Mouse (Mus musculus): ENCODE measurements around the gene Slc35b2. TPM values are rescaled to one million over a fixed set of nuclear protein-coding genes. Genes with fewer than 3 reads are reported as not detected.

Slc35b2 gene
- polyA plus RNA-seq, 1 experiment: 28.2 TPM

DNA sequence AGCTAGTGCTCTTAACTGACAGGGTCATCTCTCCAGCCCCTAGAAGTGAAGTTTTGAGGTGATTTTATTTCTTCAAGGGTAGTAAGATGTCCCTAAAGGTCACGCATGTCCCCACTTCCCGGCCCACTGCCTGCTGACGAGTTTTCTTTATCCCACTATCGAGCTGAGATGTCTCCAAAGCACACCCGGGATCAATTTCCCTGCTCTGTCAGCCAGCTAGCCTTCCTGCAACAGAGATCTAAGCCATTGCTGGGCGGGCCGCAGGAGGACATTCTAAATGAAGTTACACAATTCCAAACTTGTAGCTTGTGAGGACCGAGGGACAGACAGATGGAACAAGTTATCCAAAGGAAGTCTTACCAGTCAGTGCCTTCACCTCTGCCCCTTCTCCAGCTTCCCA is 36.6 kb downstream of the Slc35b2 start:
- H3K27ac ChIP-seq (ENCODE audit: insufficient read depth, low read length): peak overlapping the region; percentile 87
- H3K9ac ChIP-seq (ENCODE audit: low read depth, poor library complexity, severe bottlenecking): peak overlapping the region; percentile 76
- peak overlapping the region; percentile 63 for H3K4me3 ChIP-seq (ENCODE audit: low read depth, low read length)
- no peak for TF ChIP-seq POLR2A (IDR thresholded peaks at IDR 0.05; ENCODE audit: insufficient read depth, low read length)
- TF ChIP-seq CTCF (IDR thresholded peaks at IDR 0.05; ENCODE audit: low read depth, low read length): no peak
- TF ChIP-seq EP300 (IDR thresholded peaks at IDR 0.05; ENCODE audit: insufficient read depth, low read depth, low read length): no peak
- no peaks in the 10 kb centered on the region for H3K36me3 ChIP-seq (ENCODE audit: control insufficient read depth, insufficient read depth, low read length, poor library complexity, severe bottlenecking)
- peaks cover 2% of the 10 kb centered on the region for H3K4me1 ChIP-seq (ENCODE audit: control insufficient read depth, insufficient read depth, low read length)
- H3K9me3 ChIP-seq (replicated peaks; ENCODE audit: control insufficient read depth, insufficient read depth, low read length, poor library complexity, severe bottlenecking): no peaks in the 10 kb centered on the region
- no peaks in the 10 kb centered on the region for H3K27me3 ChIP-seq (ENCODE audit: control insufficient read depth, insufficient read depth, low read length, poor library complexity, severe bottlenecking)

- Histone ChIP-seq H3K9me3 (replicated peaks; ENCODE audit: control insufficient read depth, insufficient read depth, low read length, poor library complexity, severe bottlenecking) (no peaks in the 10 kb centered on the region), H3K4me3 (ENCODE audit: low read depth, low read length) (peak overlapping the region; percentile 63), H3K27ac (ENCODE audit: insufficient read depth, low read length) (peak overlapping the region; percentile 87), H3K27me3 (ENCODE audit: control insufficient read depth, insufficient read depth, low read length, poor library complexity, severe bottlenecking) (no peaks in the 10 kb centered on the region), H3K4me1 (ENCODE audit: control insufficient read depth, insufficient read depth, low read length) (peaks cover 2% of the 10 kb centered on the region), H3K36me3 (ENCODE audit: control insufficient read depth, insufficient read depth, low read length, poor library complexity, severe bottlenecking) (no peaks in the 10 kb centered on the region), H3K9ac (ENCODE audit: low read depth, poor library complexity, severe bottlenecking) (peak overlapping the region; percentile 76)
- TF ChIP-seq POLR2A (IDR thresholded peaks at IDR 0.05; ENCODE audit: insufficient read depth, low read length) (no peak), CTCF (IDR thresholded peaks at IDR 0.05; ENCODE audit: low read depth, low read length) (no peak), EP300 (IDR thresholded peaks at IDR 0.05; ENCODE audit: insufficient read depth, low read depth, low read length) (no peak)
Measured at GRCm38 (mm10) chr17:45601325-45601724, 37.7 kb downstream of the Slc35b2 start.

DNA sequence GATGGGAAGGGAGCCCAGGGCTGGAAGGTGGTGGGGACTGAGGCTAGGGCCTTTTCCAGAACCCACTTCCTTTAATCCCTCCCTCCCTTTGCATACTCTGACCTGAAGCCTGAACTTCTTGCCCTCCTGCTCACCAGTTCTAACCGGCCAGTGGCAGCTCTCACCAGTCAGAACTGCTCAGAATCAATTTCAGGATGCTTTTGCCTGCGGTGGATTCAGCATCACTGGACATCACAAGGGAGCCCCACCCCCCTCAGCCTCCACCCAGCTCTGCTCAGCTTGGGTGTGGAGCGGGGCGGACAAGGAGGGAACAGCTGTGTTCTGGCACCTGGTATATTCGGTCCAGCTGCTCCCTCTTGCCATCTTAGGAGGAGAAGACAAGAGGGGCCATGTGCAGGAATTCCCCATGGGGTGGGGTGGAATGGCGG is 38.2 kb downstream of the Slc35b2 start, which contains the start of gene Mymx:
Mymx (minus strand) TSS at position 226 of the 428 bp plus-strand sequence.
- Histone ChIP-seq H3K4me1 (ENCODE audit: control insufficient read depth, insufficient read depth, low read length) (peaks cover 2% of the 10 kb centered on the region), H3K9me3 (replicated peaks; ENCODE audit: control insufficient read depth, insufficient read depth, low read length, poor library complexity, severe bottlenecking) (no peaks in the 10 kb centered on the region), H3K9ac (ENCODE audit: low read depth, poor library complexity, severe bottlenecking) (peak within 1 kb of the TSS; percentile 76), H3K4me3 (ENCODE audit: low read depth, low read length) (peak within 1 kb of the TSS; percentile 63), H3K27ac (ENCODE audit: insufficient read depth, low read length) (peak within 1 kb of the TSS; percentile 96), H3K27me3 (ENCODE audit: control insufficient read depth, insufficient read depth, low read length, poor library complexity, severe bottlenecking) (no peaks in the 10 kb centered on the region), H3K36me3 (ENCODE audit: control insufficient read depth, insufficient read depth, low read length, poor library complexity, severe bottlenecking) (no peaks in the 10 kb centered on the region)
- TF ChIP-seq EP300 (IDR thresholded peaks at IDR 0.05; ENCODE audit: insufficient read depth, low read depth, low read length): peak; percentile 100
- TF ChIP-seq CTCF (IDR thresholded peaks at IDR 0.05; ENCODE audit: low read depth, low read length): no peak
- TF ChIP-seq POLR2A (IDR thresholded peaks at IDR 0.05; ENCODE audit: insufficient read depth, low read length): no peak

DNA sequence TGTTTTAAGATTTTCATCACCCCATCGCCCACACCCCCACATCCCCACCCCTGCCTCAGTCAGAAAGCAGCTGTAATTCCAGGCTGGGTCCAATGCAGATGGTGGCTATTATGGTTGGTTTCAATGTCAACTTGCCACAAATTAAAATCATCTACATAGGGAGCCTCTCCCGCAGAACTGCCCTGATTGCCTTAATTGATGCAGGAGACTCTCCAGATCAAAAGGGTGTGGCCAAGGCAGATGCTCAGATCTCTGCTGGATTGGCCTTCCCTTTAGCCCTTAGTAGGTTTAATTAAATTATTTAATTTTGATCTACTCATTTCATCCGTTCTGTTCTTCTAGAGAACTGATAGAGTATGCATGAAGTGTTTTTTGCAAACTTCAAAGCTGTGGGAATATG is 39.3 kb downstream of the Slc35b2 start:
- peak overlapping the region; percentile 7; the same call in 1 of the 2 replicates for H3K9ac ChIP-seq (ENCODE audit: low read depth, poor library complexity, severe bottlenecking)
- no peaks in the 10 kb centered on the region for H3K9me3 ChIP-seq (replicated peaks; ENCODE audit: control insufficient read depth, insufficient read depth, low read length, poor library complexity, severe bottlenecking)
- TF ChIP-seq EP300 (IDR thresholded peaks at IDR 0.05; ENCODE audit: insufficient read depth, low read depth, low read length) (no peak), POLR2A (IDR thresholded peaks at IDR 0.05; ENCODE audit: insufficient read depth, low read length) (no peak), CTCF (IDR thresholded peaks at IDR 0.05; ENCODE audit: low read depth, low read length) (no peak)
- peaks cover 2% of the 10 kb centered on the region for H3K4me1 ChIP-seq (ENCODE audit: control insufficient read depth, insufficient read depth, low read length)
- no peaks in the 10 kb centered on the region for H3K27me3 ChIP-seq (ENCODE audit: control insufficient read depth, insufficient read depth, low read length, poor library complexity, severe bottlenecking)
- H3K36me3 ChIP-seq (ENCODE audit: control insufficient read depth, insufficient read depth, low read length, poor library complexity, severe bottlenecking): no peaks in the 10 kb centered on the region
- H3K27ac ChIP-seq (ENCODE audit: insufficient read depth, low read length): no peak overlapping the region
- H3K4me3 ChIP-seq (ENCODE audit: low read depth, low read length): no peak overlapping the region

DNA sequence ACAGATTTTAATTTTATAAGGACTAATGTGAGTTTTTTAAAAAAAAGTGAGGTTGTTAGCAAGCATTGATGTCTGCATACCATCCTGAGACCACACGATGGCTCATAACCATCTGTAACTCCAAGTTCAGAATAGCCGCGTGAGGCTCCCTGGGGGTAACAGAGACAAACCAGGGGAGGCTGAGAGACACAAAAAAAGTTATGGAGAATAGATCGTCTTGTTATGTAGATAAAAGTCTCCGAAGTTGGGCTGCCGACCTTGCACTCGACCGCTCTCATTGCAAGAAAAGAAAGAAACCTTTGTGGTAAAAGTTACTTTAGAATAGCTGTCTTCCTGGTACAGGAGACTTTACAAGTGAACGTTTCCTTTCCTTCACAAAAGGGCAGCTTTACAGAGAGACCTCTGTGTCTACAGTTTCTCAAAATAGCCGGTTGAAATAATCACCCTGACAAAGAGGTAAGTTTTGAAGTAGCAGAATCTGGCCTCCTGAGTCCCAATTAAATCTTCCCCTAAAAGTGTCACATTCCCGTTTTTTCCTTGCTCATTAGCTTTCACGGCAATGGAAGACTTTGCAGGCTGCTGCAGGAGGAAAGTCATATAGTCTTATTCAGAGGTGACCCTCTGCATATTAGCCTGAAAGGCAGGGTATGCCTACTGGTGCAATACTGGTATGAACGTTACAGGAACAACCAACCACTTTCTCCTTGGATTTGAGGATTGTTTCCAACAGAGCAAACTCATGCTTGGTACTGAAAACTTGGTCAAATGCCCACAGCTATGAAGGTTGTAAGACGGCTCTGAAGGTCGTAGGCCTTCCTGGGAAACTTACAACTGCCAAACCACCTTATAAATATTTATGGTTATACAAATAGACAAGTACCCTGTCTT is 43.6 kb downstream of the Slc35b2 start:
- no peak overlapping the region for H3K4me3 ChIP-seq (ENCODE audit: low read depth, low read length)
- TF ChIP-seq EP300 (IDR thresholded peaks at IDR 0.05; ENCODE audit: insufficient read depth, low read depth, low read length) (peak; percentile 95), POLR2A (IDR thresholded peaks at IDR 0.05; ENCODE audit: insufficient read depth, low read length) (no peak)
- peaks cover 8% of the 10 kb centered on the region for H3K4me1 ChIP-seq (ENCODE audit: control insufficient read depth, insufficient read depth, low read length)

GRCm38 (mm10) chr17:45608396-45608795 is 44.7 kb downstream of the Slc35b2 start:
- Histone ChIP-seq H3K4me1 (ENCODE audit: control insufficient read depth, insufficient read depth, low read length) (peaks cover 8% of the 10 kb centered on the region), H3K27ac (ENCODE audit: insufficient read depth, low read length) (peak overlapping the region; percentile 82)
- TF ChIP-seq EP300 (IDR thresholded peaks at IDR 0.05; ENCODE audit: insufficient read depth, low read depth, low read length): no peak
- no peak for TF ChIP-seq POLR2A (IDR thresholded peaks at IDR 0.05; ENCODE audit: insufficient read depth, low read length)
- no peak for TF ChIP-seq CTCF (IDR thresholded peaks at IDR 0.05; ENCODE audit: low read depth, low read length)

More for the DNA sequence above, 43.6 kb downstream of the Slc35b2 start:
- H3K9ac ChIP-seq (ENCODE audit: low read depth, poor library complexity, severe bottlenecking): no peak overlapping the region
- no peaks in the 10 kb centered on the region for H3K27me3 ChIP-seq (ENCODE audit: control insufficient read depth, insufficient read depth, low read length, poor library complexity, severe bottlenecking)
- H3K27ac ChIP-seq (ENCODE audit: insufficient read depth, low read length): peak overlapping the region; percentile 100
- no peaks in the 10 kb centered on the region for H3K9me3 ChIP-seq (replicated peaks; ENCODE audit: control insufficient read depth, insufficient read depth, low read length, poor library complexity, severe bottlenecking)
- H3K36me3 ChIP-seq (ENCODE audit: control insufficient read depth, insufficient read depth, low read length, poor library complexity, severe bottlenecking): no peaks in the 10 kb centered on the region

More at GRCm38 (mm10) chr17:45608396-45608795, 44.7 kb downstream of the Slc35b2 start:
- H3K27me3 ChIP-seq (ENCODE audit: control insufficient read depth, insufficient read depth, low read length, poor library complexity, severe bottlenecking): no peaks in the 10 kb centered on the region
- H3K4me3 ChIP-seq (ENCODE audit: low read depth, low read length): no peak overlapping the region
- no peaks in the 10 kb centered on the region for H3K9me3 ChIP-seq (replicated peaks; ENCODE audit: control insufficient read depth, insufficient read depth, low read length, poor library complexity, severe bottlenecking)
- H3K9ac ChIP-seq (ENCODE audit: low read depth, poor library complexity, severe bottlenecking): no peak overlapping the region
- H3K36me3 ChIP-seq (ENCODE audit: control insufficient read depth, insufficient read depth, low read length, poor library complexity, severe bottlenecking): no peaks in the 10 kb centered on the region

Data from ES-Bruce4 (cell line).